Mouse (Mus musculus) kidney, postnatal 25 days (tissue): ENCODE measurements at regions not wholly inside any gene's neighbourhood (a gene's known extent, or its start where the extent isn't known, plus 50 kb on each side); places are given as distances from the start of the nearest gene placed in this dataset.

Source experiments
- DNase-seq, 2 experiments: peaks; one replicate each; pipeline ENCODE4 v3.0.0; 2021; ENCODE audit warnings: mixed read lengths in 2 of 2

GRCm38 (mm10) chr3:37909008-37909407, 184.7 kb upstream of the Gm5148 start:
- DNase-seq = no peak

GRCm38 (mm10) chr3:37908456-37908855, 184.2 kb upstream of the Gm5148 start:
- DNase-seq = peak; percentile 36 to 74

- DNase-seq = peak; percentile 88 to 93
These were observed 183.3 kb upstream of the Gm5148 start for GRCm38 (mm10) chr3:37907432-37908088.

- peak; percentile 64 to 86 for DNase-seq
These were observed 182.5 kb upstream of the Gm5148 start for GRCm38 (mm10) chr3:37906806-37907251.

- DNase-seq = no peak
These were observed 179.9 kb upstream of the Gm5148 start for GRCm38 (mm10) chr3:37904188-37904587.

GRCm38 (mm10) chr3:37903482-37903881, 179.2 kb upstream of the Gm5148 start:
- DNase-seq = no peak

GRCm38 (mm10) chr3:37903021-37903420, 178.7 kb upstream of the Gm5148 start:
- no peak for DNase-seq

GRCm38 (mm10) chr3:37897392-37897791, 173.1 kb upstream of the Gm5148 start:
- no peak for DNase-seq

GRCm38 (mm10) chr3:37896821-37897311, 172.6 kb upstream of the Gm5148 start:
- peak; percentile 47 to 82 for DNase-seq

GRCm38 (mm10) chr3:37894599-37894998, 170.3 kb upstream of the Gm5148 start:
- DNase-seq = no peak

- DNase-seq = no peak
These were observed 165.9 kb upstream of the Gm5148 start for GRCm38 (mm10) chr3:37890202-37890601.

GRCm38 (mm10) chr3:37888455-37888854, 164.2 kb upstream of the Gm5148 start:
- no peak for DNase-seq

- no peak for DNase-seq
These were observed 163.4 kb upstream of the Gm5148 start for GRCm38 (mm10) chr3:37887711-37888110.

- no peak for DNase-seq
These were observed 162.6 kb upstream of the Gm5148 start for GRCm38 (mm10) chr3:37886705-37887454.

GRCm38 (mm10) chr3:37885776-37886175, 161.5 kb upstream of the Gm5148 start:
- DNase-seq = no peak

- DNase-seq = no peak
These were observed 158.1 kb upstream of the Gm5148 start for GRCm38 (mm10) chr3:37882417-37882816.

GRCm38 (mm10) chr3:37881016-37881415, 156.7 kb upstream of the Gm5148 start:
- DNase-seq = no peak

GRCm38 (mm10) chr3:37879056-37879455, 154.8 kb upstream of the Gm5148 start:
- DNase-seq = no peak

- peak in 1 of 2 experiments; percentile 53 for DNase-seq
These were observed 151.9 kb upstream of the Gm5148 start for GRCm38 (mm10) chr3:37876016-37876765.

- DNase-seq = peak; percentile 50 to 70
These were observed 151.2 kb upstream of the Gm5148 start for GRCm38 (mm10) chr3:37875331-37876015.

- peak in 1 of 2 experiments; percentile 48 for DNase-seq
These were observed 150.6 kb upstream of the Gm5148 start for GRCm38 (mm10) chr3:37874864-37875263.

- DNase-seq = no peak
These were observed 150.1 kb upstream of the Gm5148 start for GRCm38 (mm10) chr3:37874346-37874745.

GRCm38 (mm10) chr3:37872329-37872728, 148.0 kb upstream of the Gm5148 start:
- no peak for DNase-seq
